In genomic region chr12:76961052-76961931, GRCm38 (mm10) we compare ENCODE assay signal across 8 mouse cellular contexts. TPM values are rescaled to one million over a fixed set of nuclear protein-coding genes. Genes with fewer than 3 reads are reported as not detected.
DNase-seq lines count a peak whose midpoint lies in the region; ATAC-seq lines count a peak whose summit lies in the region.

No protein-coding gene starts in this region.

- peaks cover 4% of the 10 kb centered on the region for H3K4me1 ChIP-seq in heart, embryonic 11.5 days (ENCODE audit: control insufficient read depth, insufficient read depth, low read length)
- peaks cover 54% of the 10 kb centered on the region for H3K4me1 ChIP-seq in liver, embryonic 13.5 days (replicated peaks)

- H3K27me3 ChIP-seq in heart, embryonic 11.5 days (ENCODE audit: control insufficient read depth, insufficient read depth, low read length) = no peaks in the 10 kb centered on the region
- no peaks in the 10 kb centered on the region for H3K27me3 ChIP-seq in liver, embryonic 13.5 days
- H3K27me3 ChIP-seq in splenic B cell, adult 2 months (ENCODE audit: control insufficient read depth, insufficient read depth, low read length, poor library complexity, severe bottlenecking) = no peaks in the 10 kb centered on the region; the same call in 1 of the 2 replicates

- 7% methylated on average over 27 of the region's 45 CpGs for WGBS in heart, embryonic 11.5 days (ENCODE audit: insufficient replicate concordance)
- WGBS in liver, embryonic 13.5 days (ENCODE audit: insufficient replicate concordance) = 3% methylated on average over 37 of the region's 45 CpGs

- H3K4me2 ChIP-seq in heart, embryonic 11.5 days = peak overlapping the region; percentile 88
- H3K4me2 ChIP-seq in liver, embryonic 13.5 days = peak overlapping the region; percentile 87

- intact Hi-C loops in heart, postnatal 25 days (cut with DNase I) = loop anchor here (2.0 to 5.0 kb wide), 2 partner anchors 32 to 124 kb away; no protein-coding TSS in a partner anchor

- peak overlapping the region; percentile 91 for H3K9ac ChIP-seq in heart, embryonic 11.5 days (ENCODE audit: low read depth, low read length)
- peak overlapping the region; percentile 98 for H3K9ac ChIP-seq in liver, embryonic 13.5 days

- H3K4me3 ChIP-seq in heart, embryonic 11.5 days (ENCODE audit: low read depth, low read length) = peak overlapping the region; percentile 98
- peak overlapping the region; percentile 99 for H3K4me3 ChIP-seq in liver, embryonic 13.5 days (replicated peaks)

- peak; percentile 6; the same call in 1 of the 2 replicates for ATAC-seq in heart, embryonic 11.5 days (replicated peaks; ENCODE audit: insufficient number of reproducible peaks, low FRiP score, low TSS enrichment)
- ATAC-seq in liver, embryonic 13.5 days (ENCODE audit: low read depth) = 0 out of 2 replicates have a peak, but pooled peaks have one; percentile 1

- no peak for DNase-seq in heart, postnatal 25 days (ENCODE audit: low spot score)
- peak; percentile 23 to 31 for DNase-seq in B cell, adult 2 months
- DNase-seq in adipocyte (ENCODE audit: low spot score) = peak; percentile 40
- DNase-seq in gastrocnemius, postnatal 4 days (ENCODE audit: low spot score in 2 of 2) = peak; percentile 41 to 55
- DNase-seq in liver, embryonic 13.5 days = no peak
- DNase-seq in splenic B cell, adult 2 months (ENCODE audit: low read depth, low spot score) = peak; percentile 31
- DNase-seq in spleen, adult 12 weeks (ENCODE audit: low spot score) = no peak

- H3K9me3 ChIP-seq in heart, embryonic 11.5 days (replicated peaks; ENCODE audit: control insufficient read depth, low read length) = no peaks in the 10 kb centered on the region
- H3K9me3 ChIP-seq in liver, embryonic 13.5 days (replicated peaks) = no peaks in the 10 kb centered on the region

- peaks cover 2% of the 10 kb centered on the region; the same call in 1 of the 2 replicates for H3K36me3 ChIP-seq in heart, embryonic 11.5 days (ENCODE audit: control insufficient read depth, insufficient read depth, low read length)
- H3K36me3 ChIP-seq in liver, embryonic 13.5 days = peaks cover 35% of the 10 kb centered on the region
- 0 out of 2 replicates have a peak, but pooled peaks cover 1% of the 10 kb centered on the region for H3K36me3 ChIP-seq in splenic B cell, adult 2 months (ENCODE audit: control insufficient read depth, insufficient read depth, low read length, poor library complexity, severe bottlenecking)

- H3K27ac ChIP-seq in heart, embryonic 11.5 days (ENCODE audit: low read depth, low read length) = peak overlapping the region; percentile 66
- H3K27ac ChIP-seq in liver, embryonic 13.5 days = peak overlapping the region; percentile 85

RNA-seq across cellular contexts. Expression of gene Max, which starts 0.7 kb away (rescaled TPM):
- 13.6 and 26.4 TPM in 2 replicates for polyA plus RNA-seq in heart, embryonic 11.5 days (2014; fragmentation: Nextera tagmentation; extraction: Ambion mirVana)
- 10 to 100 TPM; 47.7 to 67.9 TPM for total RNA-seq in heart, postnatal 25 days (2021)
- total RNA-seq in gastrocnemius, postnatal 4 days (2021) = 10 to 100 TPM; 44.4 to 50.2 TPM
- polyA plus RNA-seq in liver, embryonic 13.5 days (2015; fragmentation: Nextera tagmentation; extraction: Ambion mirVana) = 9.1 and 10.3 TPM in 2 replicates

Comparison
In these comparisons a context has a peak if more than half of its experiments do, and no peak if none do; other contexts are left out.
1. DNase-seq: peak in B cell, adult 2 months (2 of 2), adipocyte (single experiment), gastrocnemius, postnatal 4 days (2 of 2) and splenic B cell, adult 2 months (single experiment); none in heart, postnatal 25 days (single experiment), liver, embryonic 13.5 days (single experiment) and spleen, adult 12 weeks (single experiment).